Mouse (Mus musculus) 416B (cell line): ENCODE data around the gene Gm20388.
"Not testable (repeated sequence)": the region's sequence is repeated elsewhere in the genome, so short reads cannot be mapped to it uniquely, and the experiment has no call there.

Experiments used
- DNase-seq: peaks from one replicate; pipeline ENCODE4 v3.0.0; 2011; ENCODE audit warnings: low read depth

Gm20388 gene

GRCm38 (mm10) chr8:122616181-122616905 is 2705.7 kb downstream of the Gm20388 start:
- DNase-seq = no peak

- peak; percentile 87 for DNase-seq
Observed at GRCm38 (mm10) chr8:122617947-122618546, 2707.4 kb downstream of the Gm20388 start.

DNA sequence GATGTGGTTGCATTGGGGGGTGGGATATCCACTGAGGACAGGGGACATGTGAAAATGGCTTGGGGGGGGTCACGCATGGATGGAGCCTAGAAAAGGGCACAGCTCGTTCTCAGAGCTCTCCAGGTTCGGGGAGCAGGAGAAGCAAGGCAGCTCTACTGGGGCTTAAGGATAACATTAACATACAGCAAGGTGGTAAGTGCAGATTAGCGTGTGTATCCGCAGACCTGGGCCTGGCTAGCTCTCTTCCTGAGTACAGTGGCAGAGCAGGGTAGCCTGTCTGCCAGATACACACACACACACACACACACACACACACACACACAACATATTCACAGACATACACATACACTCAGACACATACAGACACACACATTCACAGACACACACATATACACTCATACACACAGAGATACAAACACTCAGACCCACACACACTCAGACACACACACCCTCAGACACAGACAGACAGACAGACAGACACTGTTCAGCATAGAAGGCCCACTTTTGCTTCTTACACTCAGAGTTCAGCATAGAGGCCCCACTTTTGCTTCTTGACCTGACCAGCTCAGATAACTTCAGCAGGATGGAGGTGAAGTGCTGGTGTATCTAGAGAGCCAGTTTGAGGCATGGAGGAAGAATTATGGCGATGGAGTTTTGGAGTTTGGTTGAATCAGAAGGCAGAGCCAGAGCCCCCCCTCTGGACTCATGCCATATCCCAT is 2708.2 kb downstream of the Gm20388 start:
- no peak for DNase-seq

- DNase-seq = no peak
Observed at GRCm38 (mm10) chr8:122620446-122620845, 2709.8 kb downstream of the Gm20388 start.

- no peak for DNase-seq
Observed at GRCm38 (mm10) chr8:122622727-122623126, 2712.1 kb downstream of the Gm20388 start, which contains the start of gene Pabpn1l. Gene Pabpn1l (minus strand): TSS chr8:122622739.

- no peak for DNase-seq
Observed at GRCm38 (mm10) chr8:122623844-122624642, 2713.4 kb downstream of the Gm20388 start.

GRCm38 (mm10) chr8:122624653-122625052 is 2714.0 kb downstream of the Gm20388 start:
- DNase-seq = peak; percentile 52

DNA sequence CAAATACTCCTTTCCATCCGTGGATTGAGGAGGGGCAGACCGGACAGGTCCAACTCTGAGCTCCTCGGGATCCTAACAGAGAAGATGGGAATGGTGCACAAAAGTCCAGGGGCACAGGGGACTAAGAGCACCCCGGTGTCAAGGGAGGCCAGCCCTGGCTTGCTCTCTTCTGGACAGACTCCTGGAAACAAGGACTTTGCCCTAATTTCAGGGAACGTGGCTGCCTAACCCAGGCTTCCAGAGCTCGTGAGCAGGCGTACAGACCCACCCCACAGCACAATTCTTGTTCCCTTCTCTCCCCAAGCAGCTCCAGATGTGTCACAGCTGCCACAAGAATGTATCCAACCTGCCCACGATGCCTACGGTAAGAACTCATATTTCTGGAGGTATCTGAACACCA is 2715.2 kb downstream of the Gm20388 start:
- no peak for DNase-seq

GRCm38 (mm10) chr8:122626896-122627295 is 2716.3 kb downstream of the Gm20388 start:
- peak; percentile 69 for DNase-seq

- no peak for DNase-seq
Observed at GRCm38 (mm10) chr8:122629388-122629787, 2718.7 kb downstream of the Gm20388 start.

- no peak for DNase-seq
Observed at GRCm38 (mm10) chr8:122630696-122631095, 2720.1 kb downstream of the Gm20388 start.

GRCm38 (mm10) chr8:122632134-122632533 is 2721.5 kb downstream of the Gm20388 start:
- not testable (repeated sequence) for DNase-seq

- DNase-seq = no peak
Observed at GRCm38 (mm10) chr8:122633205-122633604, 2722.6 kb downstream of the Gm20388 start.

GRCm38 (mm10) chr8:122635878-122636802 is 2725.5 kb downstream of the Gm20388 start:
- no peak for DNase-seq

GRCm38 (mm10) chr8:122636803-122637175 is 2726.1 kb downstream of the Gm20388 start:
- DNase-seq = no peak

- no peak for DNase-seq
Observed at GRCm38 (mm10) chr8:122637230-122637629, 2726.6 kb downstream of the Gm20388 start.

DNA sequence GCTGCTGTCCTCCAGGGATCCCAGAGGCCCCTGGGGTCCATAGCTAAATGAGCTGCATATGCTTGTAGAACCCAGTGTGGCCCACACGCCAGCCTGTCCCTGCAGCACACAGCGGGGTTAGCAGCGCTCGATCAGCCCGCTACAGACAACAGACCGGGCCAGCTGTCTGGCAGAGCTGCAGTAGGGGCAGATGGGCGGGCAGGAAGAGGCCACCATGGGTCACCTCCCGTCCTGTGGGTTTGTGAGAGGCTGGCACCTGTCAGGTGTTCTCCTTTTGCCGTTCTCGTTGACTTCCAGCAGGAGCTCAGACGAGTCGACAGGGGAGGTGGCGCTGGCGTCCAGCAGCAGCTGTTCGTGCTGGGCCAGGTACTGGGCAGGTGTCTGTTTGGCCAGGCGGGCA is 2728.0 kb downstream of the Gm20388 start:
- no peak for DNase-seq

DNA sequence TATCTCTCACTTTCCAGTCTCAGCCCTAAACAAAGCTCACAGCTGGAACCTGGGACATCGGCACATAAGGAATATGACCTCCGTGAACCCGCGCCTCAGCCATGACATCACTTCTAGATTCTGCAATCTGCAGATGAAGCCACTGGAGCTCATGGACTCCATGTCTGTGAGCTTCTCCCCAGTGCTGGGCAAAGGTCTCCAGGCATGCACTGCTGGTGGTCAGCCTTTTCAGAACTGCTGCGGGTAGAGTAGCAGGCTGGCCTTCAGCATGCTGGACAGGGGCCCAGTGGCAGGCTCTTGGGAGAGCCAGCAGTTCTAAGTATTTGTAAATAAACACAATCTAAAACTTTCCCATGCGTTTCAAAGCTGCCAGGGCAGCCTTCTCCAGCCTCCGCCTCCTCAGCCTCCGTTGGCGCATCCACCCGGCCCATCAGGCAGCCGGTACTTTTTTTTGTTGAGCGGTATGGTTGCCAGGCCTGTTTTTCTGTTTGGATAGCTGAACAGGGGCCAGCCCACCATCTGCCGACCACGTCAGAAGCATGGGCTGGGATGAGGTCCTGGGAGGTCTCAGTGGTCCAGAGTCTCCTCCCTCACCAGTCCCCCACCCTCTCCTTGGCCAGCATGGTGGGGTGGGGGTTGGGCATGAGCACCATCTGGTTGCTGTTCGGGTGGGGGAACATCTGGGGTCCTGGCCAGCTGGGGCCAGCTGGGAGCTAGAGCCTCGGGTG is 2729.0 kb downstream of the Gm20388 start:
- no peak for DNase-seq

DNA sequence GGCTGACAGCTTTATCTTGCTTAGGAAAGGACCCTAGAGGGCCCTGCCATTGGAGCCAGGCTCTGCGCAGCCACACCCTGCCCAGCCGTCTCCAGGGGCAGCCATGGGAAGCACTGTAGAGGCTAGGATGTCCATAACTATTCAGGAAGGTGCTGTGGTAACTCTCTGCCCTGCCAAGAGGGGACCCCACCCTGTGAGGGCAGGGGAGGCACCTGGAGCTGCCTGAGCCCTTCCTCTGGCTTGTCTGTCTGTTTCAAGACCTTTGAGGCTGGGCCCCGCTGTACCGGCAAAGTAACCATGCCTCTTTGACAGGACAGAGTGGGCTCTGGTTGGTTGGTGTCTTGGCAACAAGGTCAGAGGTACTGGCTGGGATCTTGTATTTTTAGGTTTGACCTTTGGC is 2730.2 kb downstream of the Gm20388 start:
- DNase-seq = no peak

DNA sequence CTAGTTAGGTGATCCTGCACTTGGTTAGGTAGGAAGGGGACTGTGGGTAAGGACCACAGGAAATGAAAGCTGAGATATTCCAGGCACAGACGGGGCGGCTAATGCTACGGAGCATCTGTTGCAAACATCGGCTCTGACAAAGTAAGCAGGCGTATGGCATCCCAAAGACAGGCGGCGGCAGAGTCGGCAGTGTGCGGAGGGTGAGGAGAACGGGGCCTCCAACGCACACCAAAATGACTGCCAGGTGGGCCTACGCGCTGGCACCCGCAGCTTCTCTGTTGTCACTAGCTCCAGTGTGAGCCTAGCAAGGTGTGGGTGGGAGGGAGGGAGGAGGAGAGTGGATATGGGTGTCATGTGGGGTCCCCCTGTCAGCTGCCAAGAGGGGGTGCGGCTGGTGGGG is 2730.8 kb downstream of the Gm20388 start:
- no peak for DNase-seq
